Mouse (Mus musculus): ENCODE results near the gene Tada2a.

Gene Tada2a

DNA sequence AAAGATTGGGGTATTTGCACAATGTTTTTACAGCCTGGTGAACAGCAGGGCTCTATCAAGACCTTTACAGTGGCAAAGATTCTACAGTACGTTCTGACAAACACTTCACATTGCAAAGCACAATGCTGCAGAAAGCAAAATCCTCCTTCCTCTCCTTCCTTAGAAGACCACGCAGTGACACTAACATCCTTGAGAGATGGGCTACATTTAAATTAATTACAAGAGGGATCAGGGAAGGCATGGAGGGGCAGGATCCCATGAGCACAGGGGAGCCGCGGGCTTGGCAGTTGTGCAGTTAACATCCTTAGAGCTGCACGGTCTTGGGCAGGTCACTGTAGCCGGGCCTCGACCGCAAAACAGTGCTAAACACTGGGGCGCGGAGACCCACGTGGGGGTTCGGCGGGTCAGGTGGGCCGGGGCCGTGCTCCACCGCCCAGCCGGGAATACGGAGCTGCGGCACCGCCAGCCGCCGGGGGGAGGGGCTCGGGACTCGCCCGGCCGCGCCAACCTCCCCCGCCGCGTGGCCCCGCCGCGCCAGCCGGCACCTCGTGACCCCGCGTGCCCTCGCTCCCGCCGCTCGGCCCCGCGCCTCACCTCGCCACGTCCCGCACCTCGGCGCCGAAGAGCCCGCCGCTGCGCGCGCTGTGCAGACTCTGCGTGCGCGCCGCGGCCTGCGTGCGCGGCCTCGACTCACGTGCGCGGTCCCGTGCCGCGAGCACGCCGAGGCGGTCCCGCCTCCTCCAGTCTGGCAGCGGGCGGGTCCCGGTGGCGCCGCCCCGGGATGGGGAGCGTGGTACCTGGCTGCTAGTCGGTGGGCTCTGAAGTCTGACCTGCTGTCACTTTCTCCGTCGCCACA lies at the start of gene Tada2a, which contains the start of gene Acaca:
Tada2a (minus strand) TSS at position 658 of the 856 bp plus-strand sequence.
Acaca (plus strand) TSS at position 730 of the 856 bp plus-strand sequence.
- no peak for DNase-seq (ENCODE audit: extremely low spot score, low read depth, low spot score)

DNA sequence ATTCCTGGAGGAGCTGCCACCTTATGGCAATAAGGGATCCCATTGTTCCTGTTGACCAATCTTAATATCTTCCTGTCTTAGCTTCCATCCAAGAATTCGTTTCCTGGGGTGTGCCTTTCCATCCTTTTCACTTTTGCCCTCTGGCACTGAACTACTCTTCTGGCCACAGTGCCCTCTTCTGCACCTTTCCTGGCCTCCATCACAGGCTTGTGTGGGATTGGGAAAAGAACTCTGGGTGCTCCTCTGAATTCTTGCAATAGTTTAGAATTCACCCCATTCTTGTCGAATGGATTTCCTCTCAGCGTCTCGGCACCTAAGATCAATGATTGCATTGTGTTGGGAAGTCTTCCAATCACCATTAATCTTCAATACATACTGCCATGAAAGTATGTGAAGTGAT lies 49.2 kb upstream of the Tada2a start:
- no peak for DNase-seq (ENCODE audit: extremely low spot score, low read depth, low spot score)

DNA sequence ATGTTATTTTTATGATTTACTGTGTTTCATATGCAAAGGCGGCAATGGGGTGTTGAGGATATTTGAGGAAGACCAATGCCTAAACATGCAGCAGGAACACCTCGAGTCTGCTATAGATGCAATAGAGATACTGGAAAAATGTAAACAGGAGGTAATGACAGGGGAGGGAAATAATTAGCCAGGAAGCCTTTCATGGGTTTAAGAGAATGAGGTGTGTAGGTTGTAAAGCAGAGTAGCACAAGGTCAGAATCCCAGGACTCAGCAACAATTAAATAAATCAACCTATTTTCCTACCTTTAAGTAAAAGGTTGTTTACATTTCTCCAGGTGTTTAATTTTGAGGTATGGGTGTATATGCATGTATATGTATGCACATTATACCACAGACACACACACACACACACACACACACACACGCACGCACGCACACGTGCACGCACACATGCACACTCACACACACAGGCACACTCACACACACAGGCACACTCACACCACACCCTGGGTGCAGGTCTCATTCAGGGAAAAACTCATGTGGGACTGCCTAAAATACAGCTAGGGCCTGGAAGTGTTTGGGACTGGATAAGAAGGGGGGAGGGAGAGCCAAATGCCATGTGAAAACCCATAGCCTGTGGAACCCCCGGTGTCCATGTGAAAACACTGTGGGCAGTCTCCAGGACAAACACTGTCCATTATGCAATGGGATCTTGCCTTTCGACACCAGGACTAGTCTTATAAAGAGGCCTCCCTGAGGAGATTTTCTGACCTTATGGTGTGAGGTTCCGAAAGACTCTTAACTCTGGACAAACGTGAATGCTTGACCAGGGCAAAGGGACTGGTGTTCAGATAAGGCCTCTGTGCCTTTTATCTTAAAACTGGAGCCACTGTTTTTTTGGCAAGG lies 43.4 kb upstream of the Tada2a start:
- DNase-seq (ENCODE audit: extremely low spot score, low read depth, low spot score): no peak

DNA sequence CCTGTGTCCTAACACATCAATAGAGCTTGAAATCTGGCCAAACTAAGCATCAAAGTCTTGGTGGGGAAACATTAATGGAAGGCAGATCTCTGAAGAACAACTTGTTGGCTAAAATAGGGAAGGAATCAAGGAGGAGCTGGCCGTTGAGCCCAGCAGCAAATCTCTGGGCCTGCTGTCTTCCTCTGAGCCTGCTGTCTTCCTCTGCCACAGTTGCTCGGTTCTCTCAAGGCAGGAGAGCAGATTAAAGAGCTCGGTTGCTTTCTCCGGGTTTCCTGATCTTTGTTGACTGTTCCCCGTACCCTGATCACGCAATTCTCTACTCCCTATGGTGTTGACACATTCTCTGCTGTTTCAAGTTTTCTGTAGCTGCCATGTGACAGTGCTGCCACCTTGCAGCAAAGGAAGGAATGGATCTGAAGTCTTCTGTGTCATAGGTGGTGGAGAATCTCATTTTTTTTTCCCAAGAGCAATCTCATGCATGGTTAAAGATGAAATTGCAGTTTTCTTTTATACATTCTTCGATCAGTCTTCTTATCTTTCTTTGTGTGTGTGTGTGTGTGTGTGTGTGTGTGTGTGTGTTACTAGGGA lies 39.4 kb upstream of the Tada2a start:
- no peak for DNase-seq (ENCODE audit: extremely low spot score, low read depth, low spot score)

DNA sequence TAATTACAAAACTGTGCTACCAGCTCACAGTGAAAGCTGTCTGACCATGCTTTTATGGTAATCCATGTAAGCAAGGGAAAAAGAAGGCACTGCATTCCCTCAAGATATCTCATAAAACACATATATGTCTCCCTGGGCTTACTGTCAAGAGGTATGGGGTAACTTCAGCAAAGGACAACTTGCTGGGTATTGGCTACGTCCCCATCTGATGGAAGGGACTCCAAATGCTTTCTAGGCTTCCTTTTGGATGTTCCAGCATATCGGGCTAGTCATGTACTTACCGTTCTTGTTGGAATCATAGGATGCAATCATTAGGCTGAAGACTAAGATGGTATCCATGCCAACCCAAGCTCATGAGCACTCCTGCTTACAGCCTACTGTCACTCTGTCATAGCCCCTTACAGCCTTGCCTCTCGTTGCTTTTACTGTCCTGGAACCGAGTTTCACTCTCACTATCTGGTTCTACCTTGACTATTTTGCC lies 37.7 kb upstream of the Tada2a start, which contains the start of gene Gm11437:
Gm11437 (minus strand) TSS at position 431 of the 481 bp plus-strand sequence.
- no peak for DNase-seq (ENCODE audit: extremely low spot score, low read depth, low spot score)

DNA sequence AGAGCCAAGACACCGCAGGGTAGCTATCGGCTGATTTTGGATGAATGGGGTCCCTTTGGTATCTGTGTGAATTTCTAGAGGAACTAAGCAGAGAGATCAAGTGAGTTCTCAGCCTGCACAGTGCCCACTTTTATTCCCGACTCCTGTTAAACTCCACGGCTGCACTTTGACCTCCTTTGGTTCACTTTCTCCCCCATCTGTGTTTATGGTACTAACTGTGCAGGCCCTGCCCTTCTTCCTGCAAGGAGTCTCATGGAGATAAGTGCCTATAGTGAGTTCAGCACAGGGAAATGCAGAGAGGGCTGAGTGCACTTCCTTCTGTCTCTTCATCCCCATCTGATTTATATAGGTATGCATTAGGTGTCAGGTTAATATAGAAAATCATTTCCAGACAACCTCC lies 35.2 kb upstream of the Tada2a start:
- DNase-seq (ENCODE audit: extremely low spot score, low read depth, low spot score): no peak

DNA sequence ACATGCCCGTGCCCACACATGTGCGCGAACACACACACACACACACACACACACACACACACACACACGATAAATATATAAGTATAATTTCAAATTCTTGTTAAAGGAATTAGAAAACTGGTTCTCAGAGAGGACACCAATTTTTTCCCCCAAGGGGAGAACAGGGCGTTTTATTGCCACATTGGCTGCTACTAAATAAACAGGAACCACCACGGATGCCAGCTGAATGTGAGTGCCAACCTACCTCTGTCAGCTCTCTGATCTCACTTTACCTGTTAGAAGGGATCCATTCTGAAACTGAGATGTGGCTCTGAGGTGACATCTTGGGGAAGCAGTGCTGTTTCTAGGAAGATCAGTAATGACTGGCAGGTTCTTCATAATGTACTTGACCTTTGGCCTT lies 34.7 kb upstream of the Tada2a start:
- DNase-seq (ENCODE audit: extremely low spot score, low read depth, low spot score): no peak

DNA sequence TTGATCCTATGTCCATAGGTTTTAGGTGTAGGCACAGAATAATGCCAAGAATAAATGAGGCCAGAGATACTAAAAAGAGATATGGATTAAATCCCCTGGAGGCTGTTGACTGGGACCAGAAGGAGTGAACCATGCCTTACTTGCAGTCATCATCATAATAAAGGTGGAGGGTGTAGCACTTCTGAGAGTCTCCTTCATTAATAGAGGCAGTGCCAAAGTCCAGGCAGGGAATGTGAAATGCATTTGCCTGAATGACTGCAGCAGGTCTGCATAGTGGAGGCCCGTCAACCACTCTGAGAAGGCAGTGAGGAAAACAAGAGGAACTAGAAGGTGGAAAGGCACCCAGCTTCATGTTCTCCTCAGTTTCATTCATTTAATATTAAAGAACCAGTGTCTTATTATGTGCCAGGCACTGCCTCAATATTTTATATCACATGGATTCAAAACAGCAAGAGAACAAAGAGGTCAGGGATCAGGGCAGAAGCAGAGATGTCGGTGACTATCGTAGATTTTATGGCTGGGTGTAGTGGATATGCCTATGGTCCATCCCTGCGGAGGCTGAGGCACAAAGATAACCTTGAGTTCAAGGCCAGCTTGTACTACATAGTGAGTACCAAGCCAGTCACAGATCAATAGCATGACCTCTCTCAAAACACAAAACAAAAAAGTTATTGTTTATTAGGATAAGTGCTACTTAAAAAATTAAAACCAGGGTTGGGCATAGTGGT lies 27.3 kb upstream of the Tada2a start:
- DNase-seq (ENCODE audit: extremely low spot score, low read depth, low spot score): no peak

DNA sequence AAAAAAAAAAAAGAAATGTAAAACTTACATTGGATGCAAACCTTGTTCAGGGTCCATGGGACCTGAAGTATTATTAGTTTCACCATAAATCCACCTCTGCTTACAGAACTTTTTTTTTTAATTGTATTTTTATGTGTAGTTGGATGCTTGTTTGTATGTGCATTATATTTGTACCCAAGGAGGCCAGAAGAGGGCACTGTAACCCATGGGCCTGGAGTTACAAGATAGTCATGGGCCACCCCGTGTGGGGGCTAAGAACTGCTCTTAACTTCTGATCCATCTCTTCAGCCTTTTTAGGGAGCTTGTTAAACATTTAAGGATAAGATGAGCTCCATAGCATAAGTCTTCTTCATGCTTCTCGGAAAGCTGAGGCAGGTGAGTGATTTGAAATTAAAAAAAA lies 21.5 kb upstream of the Tada2a start:
- no peak for DNase-seq (ENCODE audit: extremely low spot score, low read depth, low spot score)

DNA sequence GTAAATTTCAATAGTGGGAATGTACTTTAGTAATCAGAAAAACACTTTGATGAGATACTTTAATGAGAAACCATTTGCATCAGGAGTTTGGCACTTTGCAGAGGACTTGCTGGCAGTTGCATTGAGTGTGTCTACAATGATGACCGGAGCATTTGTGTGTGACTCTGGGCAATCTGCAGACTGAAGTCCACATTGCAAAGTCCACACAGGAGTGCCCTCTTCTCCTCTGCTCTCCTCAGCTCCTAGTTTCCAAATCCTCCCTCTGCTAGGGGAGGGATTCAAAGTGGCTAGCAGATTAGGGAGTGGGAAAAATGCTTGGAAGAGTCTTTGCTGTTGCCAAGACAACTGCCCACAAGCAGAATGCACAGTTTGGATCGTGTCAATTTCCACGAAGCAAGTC lies 16.7 kb upstream of the Tada2a start:
- no peak for DNase-seq (ENCODE audit: extremely low spot score, low read depth, low spot score)

DNA sequence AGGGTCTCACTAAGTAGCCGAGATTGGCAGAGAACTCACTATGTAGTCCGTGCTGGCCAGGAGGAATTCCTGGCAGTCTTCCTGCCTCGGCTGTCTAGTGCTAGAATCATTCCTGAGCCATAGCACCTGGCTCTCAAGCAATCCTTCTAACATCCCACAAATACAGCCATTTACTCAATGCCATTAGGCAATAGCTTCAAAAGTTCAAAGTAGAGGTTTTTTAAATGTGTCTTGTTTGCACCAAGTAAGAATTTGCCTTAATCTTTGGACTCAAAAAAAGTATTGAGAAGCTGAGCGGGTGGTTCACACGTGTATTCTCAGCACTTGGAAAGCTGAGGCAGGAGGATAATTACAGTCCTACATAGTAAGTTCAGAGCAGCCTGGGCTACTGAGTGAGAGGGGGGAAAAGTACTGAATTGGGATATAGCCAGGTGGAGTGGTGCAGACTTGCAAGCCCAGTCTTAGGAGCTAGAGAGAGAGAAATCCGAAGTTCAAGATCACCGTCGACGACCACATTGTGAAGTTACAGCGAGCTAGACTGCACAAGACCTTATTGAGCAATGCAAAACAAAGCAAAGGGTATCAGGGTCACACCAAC lies 15.9 kb upstream of the Tada2a start:
- no peak for DNase-seq (ENCODE audit: extremely low spot score, low read depth, low spot score)

DNA sequence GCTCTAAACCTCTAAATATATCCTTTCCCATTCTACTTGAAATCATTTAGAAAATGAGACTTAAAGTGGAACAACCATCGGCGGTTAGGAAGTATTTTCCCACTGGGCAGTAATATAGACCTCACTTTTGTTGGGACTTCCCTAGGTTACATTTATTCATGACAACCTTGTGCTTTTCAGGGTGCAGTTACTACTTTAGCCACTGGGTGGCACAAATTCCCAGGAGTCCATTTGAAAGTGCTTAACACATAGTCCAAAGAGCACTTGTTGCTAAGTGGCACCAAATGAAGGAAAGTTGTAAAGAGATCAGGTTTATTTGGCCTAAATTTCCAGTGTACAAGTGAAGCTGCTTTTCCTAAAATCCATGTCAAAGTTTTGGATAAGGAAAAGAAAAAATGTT lies 12.4 kb upstream of the Tada2a start:
- peak; percentile 33 for DNase-seq (ENCODE audit: extremely low spot score, low read depth, low spot score)

DNA sequence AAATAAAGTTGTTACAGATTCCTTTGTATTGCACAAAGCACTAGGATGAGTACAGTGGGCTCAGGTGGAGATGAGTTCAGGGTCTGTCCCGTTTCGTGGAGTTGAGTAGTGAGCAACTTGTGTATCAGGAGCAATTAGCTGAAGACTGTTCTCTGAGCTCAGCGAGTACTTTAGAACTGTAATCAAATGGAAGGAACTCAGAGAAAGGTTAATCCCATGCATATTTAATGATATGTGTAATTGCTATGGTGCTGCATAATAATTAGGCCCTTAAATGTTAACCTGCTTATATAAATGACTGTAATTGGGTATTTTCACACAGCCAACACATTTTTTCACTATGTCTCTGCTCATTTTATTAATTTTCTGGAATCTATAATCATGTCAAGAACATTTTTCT lies 7.1 kb upstream of the Tada2a start:
- DNase-seq (ENCODE audit: extremely low spot score, low read depth, low spot score): no peak

DNA sequence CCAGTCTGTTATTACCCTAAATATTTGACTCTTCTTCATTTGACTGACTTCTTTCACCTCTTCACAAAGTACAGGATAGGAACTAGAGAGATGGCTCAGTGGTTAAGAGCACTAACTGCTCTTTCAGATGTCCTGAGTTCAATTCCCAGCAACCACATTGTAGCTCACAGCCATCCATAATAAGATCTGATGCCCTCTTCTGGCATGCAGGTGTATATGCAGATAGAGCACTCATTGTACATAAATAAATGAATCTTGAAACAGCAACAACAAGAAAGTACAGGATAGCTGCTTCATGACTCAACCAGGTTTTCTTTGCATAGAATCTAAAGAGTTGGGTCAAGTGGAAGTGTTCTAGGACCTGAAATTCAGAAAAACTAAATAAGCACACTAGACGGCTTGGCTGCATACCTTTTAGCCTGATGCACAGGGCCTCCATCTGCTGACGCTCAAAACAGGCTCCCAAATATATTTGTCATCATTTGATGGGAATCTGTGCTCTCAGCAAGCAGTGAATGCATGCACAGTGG lies 5.0 kb upstream of the Tada2a start:
- no peak for DNase-seq (ENCODE audit: extremely low spot score, low read depth, low spot score)

DNA sequence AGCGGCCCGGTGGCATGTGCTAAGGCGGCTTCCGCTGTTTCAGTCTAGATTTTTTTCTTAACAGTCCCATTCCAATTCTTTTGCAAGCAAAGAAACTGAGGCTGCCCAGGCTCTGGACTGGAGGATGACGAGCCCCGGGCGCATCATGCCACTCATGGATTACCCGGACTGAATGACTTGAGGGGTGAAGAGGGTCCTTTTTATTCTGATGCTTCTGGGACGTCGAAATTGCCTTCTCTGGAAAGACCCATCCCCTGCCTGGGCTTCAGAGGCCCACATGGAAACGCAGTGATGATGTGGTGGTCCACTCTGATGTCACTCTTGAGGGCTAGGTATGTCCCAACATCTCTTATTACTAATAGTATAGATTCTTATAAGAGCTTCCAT lies 392 bp upstream of the Tada2a start:
- no peak for DNase-seq (ENCODE audit: extremely low spot score, low read depth, low spot score)

DNA sequence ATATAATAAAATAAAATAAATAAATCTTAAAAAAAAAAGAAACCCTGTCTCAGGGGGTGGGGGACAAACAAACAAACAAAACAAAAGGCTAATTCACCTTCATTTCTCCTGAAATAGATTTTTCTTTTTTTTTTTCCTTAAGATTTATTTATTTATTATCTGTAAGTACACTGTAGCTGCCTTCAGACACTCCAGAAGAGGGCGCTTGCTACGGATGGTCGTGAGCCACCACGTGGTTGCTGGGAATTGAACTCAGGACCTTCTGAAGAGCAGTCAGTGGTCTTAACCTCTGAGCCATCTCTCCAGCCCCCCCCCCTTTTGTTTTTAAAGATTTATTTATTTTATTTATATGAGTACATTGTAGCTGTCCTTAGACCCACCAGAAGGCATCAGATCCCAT lies 1.4 kb downstream of the Tada2a start:
- no peak for DNase-seq (ENCODE audit: extremely low spot score, low read depth, low spot score)

DNA sequence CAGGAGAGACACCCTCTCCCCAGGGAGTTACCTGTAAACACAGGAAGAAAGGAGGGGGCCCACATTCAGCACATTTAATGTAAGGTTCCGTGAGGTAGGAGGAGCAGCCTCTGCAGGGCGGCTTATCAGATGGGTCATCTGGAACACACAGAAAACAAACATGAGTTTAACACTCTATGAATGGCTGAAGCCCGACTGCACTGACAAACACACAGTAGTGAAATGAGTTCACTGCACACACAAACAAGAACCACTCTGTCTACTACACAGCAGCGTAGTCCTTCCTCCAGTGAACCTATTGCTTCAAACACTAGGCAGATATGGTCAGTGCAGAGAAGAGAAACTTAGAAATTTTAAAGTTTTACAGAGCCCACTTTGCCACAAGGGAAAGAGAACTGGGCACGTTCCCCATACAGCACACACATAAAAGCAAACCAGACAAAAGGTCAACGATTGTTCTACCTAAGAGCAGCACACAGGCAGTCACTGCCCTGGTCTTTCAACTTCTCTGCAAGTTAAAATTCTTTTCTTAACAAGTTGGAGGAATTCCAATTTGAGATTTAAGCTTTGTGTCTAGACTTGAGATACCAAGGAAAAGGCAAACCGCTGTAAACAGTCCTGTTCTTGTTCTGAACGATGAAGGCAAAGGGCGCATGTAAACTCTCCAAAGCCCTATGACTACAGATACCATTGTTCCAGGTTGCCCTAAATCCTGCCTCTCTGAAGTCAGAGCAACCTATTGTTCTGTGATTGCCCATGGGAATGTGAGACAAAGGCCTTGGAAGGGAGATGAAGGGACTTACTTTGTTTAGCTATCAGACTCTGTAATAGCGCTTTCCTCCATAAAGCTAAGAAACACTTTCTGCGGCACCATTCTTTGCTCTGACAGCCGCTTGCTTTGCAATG lies 8.1 kb downstream of the Tada2a start:
- no peak for DNase-seq (ENCODE audit: extremely low spot score, low read depth, low spot score)

DNA sequence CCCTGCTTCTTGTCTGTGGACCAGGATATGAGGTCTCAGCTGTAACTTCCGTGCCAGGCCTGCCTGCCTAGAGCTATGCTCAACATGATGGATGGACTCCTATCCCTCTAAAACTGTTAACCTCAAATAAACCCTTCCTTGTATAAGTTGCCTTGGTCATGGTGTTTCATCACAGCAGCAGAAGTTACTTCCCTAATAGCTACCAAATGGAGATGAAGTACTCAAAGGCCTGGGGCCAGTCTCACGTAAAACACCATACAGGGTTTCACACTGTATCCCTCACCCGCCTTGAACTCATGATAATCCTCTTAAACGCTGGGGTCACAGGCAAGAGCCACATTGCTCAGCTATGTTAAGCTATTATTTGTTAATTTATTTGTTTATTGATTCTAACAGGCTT lies 12.0 kb downstream of the Tada2a start:
- no peak for DNase-seq (ENCODE audit: extremely low spot score, low read depth, low spot score)

DNA sequence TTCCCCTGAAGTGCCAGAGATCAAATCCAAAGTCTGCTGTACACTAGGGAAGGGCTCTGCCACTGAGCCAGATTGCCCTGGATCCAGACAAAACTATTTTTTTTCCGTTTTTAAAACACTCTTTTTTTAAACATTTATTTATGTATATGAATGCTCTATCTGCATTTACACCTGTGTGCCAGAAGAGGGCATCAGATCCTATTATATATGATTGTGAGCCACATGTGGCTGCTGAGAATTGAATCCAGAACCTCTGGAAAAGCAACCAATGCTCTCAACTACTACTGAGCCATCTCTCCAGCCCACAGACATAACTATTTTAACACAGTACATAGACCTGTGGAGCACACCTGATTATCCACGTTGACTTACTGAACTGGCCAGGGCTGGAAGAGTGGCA lies 13.2 kb downstream of the Tada2a start:
- DNase-seq (ENCODE audit: extremely low spot score, low read depth, low spot score): no peak

All from hindlimb bud, embryonic 11.5 days (tissue).